Comparison of ENCODE assay signal across 22 mouse cellular contexts in the genomic region with DNA sequence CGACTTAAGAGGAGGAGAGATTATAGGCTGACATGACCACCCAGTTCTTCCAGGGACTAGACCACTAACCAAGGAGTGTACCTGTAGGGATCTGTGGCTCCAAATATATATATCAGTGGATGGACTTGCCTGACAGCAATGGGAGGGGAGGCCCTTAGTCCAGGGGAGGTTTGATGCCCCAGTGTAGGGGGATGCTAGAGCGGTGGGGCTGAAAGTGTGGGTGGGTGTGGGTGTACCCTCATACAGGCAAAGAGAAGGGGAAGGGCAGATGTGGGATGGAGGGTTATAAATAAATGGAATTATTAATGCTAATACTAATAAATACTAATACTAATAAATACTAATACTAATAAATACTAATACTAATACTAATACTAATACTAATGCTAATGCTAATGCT.
DNase-seq lines count a peak whose midpoint lies in the region; ATAC-seq lines count a peak whose summit lies in the region.
"Had no signal": no experiment of that assay in that cellular context is flagged by ENCODE, and none has a peak within 500 bp of the region (broad histone marks: within the 10 kb centered on the region; RNA-seq: fewer than 3 reads in every experiment).

No protein-coding gene starts in this region.

- no peak overlapping the region for H3K9ac ChIP-seq in heart, embryonic 12.5 days
- H3K9ac ChIP-seq in midbrain, embryonic 13.5 days (replicated peaks) = no peak overlapping the region
- no peak overlapping the region for H3K9ac ChIP-seq in midbrain, embryonic 15.5 days
- H3K9ac ChIP-seq: embryonic facial prominence, embryonic 13.5 days; embryonic facial prominence, embryonic 15.5 days had no signal

- no peaks in the 10 kb centered on the region for H3K4me1 ChIP-seq in heart, embryonic 12.5 days (replicated peaks)
- no peaks in the 10 kb centered on the region for H3K4me1 ChIP-seq in midbrain, embryonic 13.5 days (replicated peaks)
- H3K4me1 ChIP-seq in midbrain, embryonic 15.5 days = no peaks in the 10 kb centered on the region
- H3K4me1 ChIP-seq: embryonic facial prominence, embryonic 13.5 days; embryonic facial prominence, embryonic 15.5 days; forebrain, embryonic 10.5 days had no signal

- H3K4me3 ChIP-seq in heart, embryonic 12.5 days = no peak overlapping the region
- H3K4me3 ChIP-seq in midbrain, embryonic 13.5 days (replicated peaks) = no peak overlapping the region
- H3K4me3 ChIP-seq in midbrain, embryonic 15.5 days = no peak overlapping the region
- H3K4me3 ChIP-seq: embryonic facial prominence, embryonic 13.5 days; embryonic facial prominence, embryonic 15.5 days; erythroblast, embryonic 14.5 days; forebrain, embryonic 10.5 days had no signal

- H3K36me3 ChIP-seq in heart, embryonic 12.5 days = no peaks in the 10 kb centered on the region
- no peaks in the 10 kb centered on the region for H3K36me3 ChIP-seq in midbrain, embryonic 13.5 days
- no peaks in the 10 kb centered on the region for H3K36me3 ChIP-seq in midbrain, embryonic 15.5 days (replicated peaks)
- H3K36me3 ChIP-seq: embryonic facial prominence, embryonic 13.5 days; embryonic facial prominence, embryonic 15.5 days; forebrain, embryonic 10.5 days had no signal

- no peak overlapping the region for H3K4me2 ChIP-seq in heart, embryonic 12.5 days
- no peak overlapping the region for H3K4me2 ChIP-seq in midbrain, embryonic 13.5 days (replicated peaks)
- H3K4me2 ChIP-seq in midbrain, embryonic 15.5 days = no peak overlapping the region
- H3K4me2 ChIP-seq: embryonic facial prominence, embryonic 13.5 days; embryonic facial prominence, embryonic 15.5 days had no signal

- whole genome bisulfite sequencing in heart, embryonic 12.5 days = 77% methylated on average over 2 of the region's 2 CpGs
- 76% methylated on average over 2 of the region's 2 CpGs for WGBS in midbrain, embryonic 13.5 days
- 77% methylated on average over 2 of the region's 2 CpGs for WGBS in midbrain, embryonic 15.5 days

- H3K27me3 ChIP-seq in heart, embryonic 12.5 days (replicated peaks) = no peaks in the 10 kb centered on the region
- H3K27me3 ChIP-seq in midbrain, embryonic 13.5 days = no peaks in the 10 kb centered on the region
- H3K27me3 ChIP-seq in midbrain, embryonic 15.5 days (replicated peaks) = no peaks in the 10 kb centered on the region
- H3K27me3 ChIP-seq: embryonic facial prominence, embryonic 13.5 days; embryonic facial prominence, embryonic 15.5 days had no signal

- DNase-seq in heart, adult 11 months = peak; percentile 39
- peak; percentile 2 for DNase-seq in thymus, postnatal 14 days
- no peak for DNase-seq in thymus, postnatal 25 days
- DNase-seq: adrenal gland, adult 2 months; adrenal gland, postnatal 10 days; adrenal gland, postnatal 25 days; cerebellum, adult 11 months; cerebellum, adult 18-20 months; cerebellum, adult 8-10 months; cerebellum, adult 9-11 months; cerebellum, postnatal 14 days; cerebellum, postnatal 36 days; embryo, embryonic 11 days had no signal

- no peak overlapping the region for H3K27ac ChIP-seq in heart, embryonic 12.5 days (ENCODE audit: poor library complexity, severe bottlenecking)
- H3K27ac ChIP-seq in midbrain, embryonic 13.5 days = no peak overlapping the region
- no peak overlapping the region for H3K27ac ChIP-seq in midbrain, embryonic 15.5 days
- H3K27ac ChIP-seq: embryonic facial prominence, embryonic 13.5 days; embryonic facial prominence, embryonic 15.5 days; forebrain, embryonic 10.5 days had no signal

- no peak for ATAC-seq in heart, embryonic 12.5 days (ENCODE audit: insufficient number of reproducible peaks, low FRiP score)
- ATAC-seq in midbrain, embryonic 13.5 days = 0 out of 2 replicates have a peak, but pooled peaks have one; percentile 27
- ATAC-seq in midbrain, embryonic 15.5 days (replicated peaks) = no peak
- ATAC-seq: forebrain, embryonic 14.5 days; forebrain, embryonic 16.5 days had no signal

- H3K9me3 ChIP-seq in heart, embryonic 12.5 days (replicated peaks) = peaks cover 2% of the 10 kb centered on the region; the same call in 1 of the 2 replicates
- H3K9me3 ChIP-seq in midbrain, embryonic 13.5 days = no peaks in the 10 kb centered on the region
- H3K9me3 ChIP-seq in midbrain, embryonic 15.5 days = no peaks in the 10 kb centered on the region
- H3K9me3 ChIP-seq: embryonic facial prominence, embryonic 13.5 days; embryonic facial prominence, embryonic 15.5 days; forebrain, embryonic 10.5 days had no signal
